Mouse (Mus musculus) liver, embryonic 16.5 days (tissue): ENCODE results near the gene Thg1l. TPM values are rescaled to one million over a fixed set of nuclear protein-coding genes. Genes with fewer than 3 reads are reported as not detected.

Experiments
- ATAC-seq: fragments of 200-750 bp; cut with Nextera tagmentation; 2 replicates; pipeline ENCODE4 v1.8.0; 2017; ENCODE audit warnings: low read depth, mild to moderate bottlenecking, moderate number of reproducible peaks, moderate library complexity
- H3K27ac ChIP-seq: fragments of 300-500 bp; sonication (generic); 2 replicates; pipeline ENCODE4 v1.5.1; 2014; ENCODE audit warnings: mild to moderate bottlenecking, low read length
- H3K27me3 ChIP-seq: fragments of 300-500 bp; sonication (generic); 2 replicates; pipeline ENCODE4 v1.6.1; 2014; ENCODE audit warnings: low read depth, low read length, mixed read lengths; ENCODE audit not compliant: control insufficient read depth, insufficient read depth
- H3K36me3 ChIP-seq: fragments of 300-500 bp; sonication (generic); 2 replicates; pipeline ENCODE4 v1.6.1; 2014; ENCODE audit warnings: mild to moderate bottlenecking; ENCODE audit not compliant: control insufficient read depth, insufficient read depth
- H3K4me1 ChIP-seq: fragments of 300-500 bp; sonication (generic); 2 replicates; pipeline ENCODE4 v1.6.1; 2014; ENCODE audit warnings: low read depth, low read length, mixed read lengths; ENCODE audit not compliant: control insufficient read depth
- H3K4me2 ChIP-seq: fragments of 300-500 bp; sonication (generic); 2 replicates; pipeline ENCODE4 v1.6.1; 2014; ENCODE audit warnings: low read depth, low read length, mixed read lengths
- H3K4me3 ChIP-seq: fragments of 300-500 bp; sonication (generic); 2 replicates; pipeline ENCODE4 v1.5.1; 2014; ENCODE audit warnings: low read depth, mild to moderate bottlenecking, low read length
- H3K9ac ChIP-seq: fragments of 300-500 bp; sonication (generic); 2 replicates; pipeline ENCODE4 v1.6.1; 2014; ENCODE audit warnings: low read depth, low read length
- H3K9me3 ChIP-seq: fragments of 300-500 bp; sonication (generic); replicated peaks from 2 replicates; pipeline ENCODE4 v1.6.1; 2016; ENCODE audit warnings: low read length; ENCODE audit not compliant: control insufficient read depth
- WGBS: fragments of 180-500 bp; shearing (Covaris S2); extraction: QIAGEN DNeasy Blood & Tissue Kit; methylation state at CpG from one replicate; pipeline ENCODE4 v1.1.7; 2014; ENCODE audit not compliant: insufficient replicate concordance; 5-methylcytosine and 5-hydroxymethylcytosine counted together
- polyA plus RNA-seq: library from polyadenylated mRNA; unstranded; fragments of >200 nt; fragmentation: Nextera tagmentation; extraction: Ambion mirVana; gene quantifications from 2 replicates; pipeline ENCODE4 v1.2.1, GENCODE M21; 2015

Thg1l gene
- polyA plus RNA-seq, 1 experiment from 2014 or later = 4.0 TPM

GRCm38 (mm10) chr11:45966896-45967295 lies 11.6 kb upstream of the Thg1l start:
- H3K4me3 ChIP-seq = no peak overlapping the region
- H3K36me3 ChIP-seq = no peaks in the 10 kb centered on the region
- H3K4me2 ChIP-seq = no peak overlapping the region
- WGBS = 65% methylated on average over 4 of the region's 4 CpGs
- H3K9ac ChIP-seq = no peak overlapping the region
- H3K9me3 ChIP-seq = no peaks in the 10 kb centered on the region
- H3K4me1 ChIP-seq = no peaks in the 10 kb centered on the region
- no peak for ATAC-seq
- H3K27ac ChIP-seq = no peak overlapping the region
- no peaks in the 10 kb centered on the region for H3K27me3 ChIP-seq

- WGBS = 58% methylated on average over 5 of the region's 5 CpGs
- no peaks in the 10 kb centered on the region for H3K9me3 ChIP-seq
- H3K4me2 ChIP-seq = no peak overlapping the region
- ATAC-seq = no peak
- H3K27me3 ChIP-seq = no peaks in the 10 kb centered on the region
- H3K4me1 ChIP-seq = no peaks in the 10 kb centered on the region
- no peak overlapping the region for H3K27ac ChIP-seq
- H3K36me3 ChIP-seq = no peaks in the 10 kb centered on the region
- no peak overlapping the region for H3K4me3 ChIP-seq
- no peak overlapping the region for H3K9ac ChIP-seq
Observed at GRCm38 (mm10) chr11:45960003-45960402, 4.7 kb upstream of the Thg1l start.

DNA sequence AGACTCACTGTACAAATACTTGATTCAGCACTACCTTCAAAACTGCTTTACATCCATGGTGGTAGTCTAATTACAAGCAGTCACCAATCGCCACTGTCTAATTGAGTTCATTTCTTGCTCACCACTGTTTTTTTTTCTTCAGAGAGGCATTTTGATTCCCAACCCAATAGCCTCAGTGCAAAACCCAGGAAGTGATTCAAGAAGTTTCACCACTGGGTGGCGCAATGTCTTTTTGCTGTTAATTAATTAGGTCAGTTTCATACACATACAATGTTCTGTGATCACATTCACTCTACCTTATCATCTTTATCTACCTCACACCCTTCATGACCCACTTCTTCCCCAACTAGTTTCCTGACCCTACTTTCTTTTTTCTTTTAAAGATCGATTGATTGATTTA lies 4.3 kb upstream of the Thg1l start:
- WGBS = 62% methylated on average over 3 of the region's 3 CpGs
- no peak for ATAC-seq
- Histone ChIP-seq H3K9ac (no peak overlapping the region), H3K4me2 (no peak overlapping the region), H3K27ac (no peak overlapping the region), H3K27me3 (no peaks in the 10 kb centered on the region), H3K4me3 (no peak overlapping the region), H3K36me3 (no peaks in the 10 kb centered on the region), H3K9me3 (no peaks in the 10 kb centered on the region), H3K4me1 (peaks cover 3% of the 10 kb centered on the region)

- no peak overlapping the region for H3K4me2 ChIP-seq
- WGBS = 65% methylated on average over 2 of the region's 2 CpGs
- H3K9ac ChIP-seq = no peak overlapping the region
- H3K36me3 ChIP-seq = peaks cover 7% of the 10 kb centered on the region; the same call in 1 of the 2 replicates
- no peaks in the 10 kb centered on the region for H3K27me3 ChIP-seq
- no peak overlapping the region for H3K4me3 ChIP-seq
- peaks cover 15% of the 10 kb centered on the region for H3K4me1 ChIP-seq
- no peak for ATAC-seq
- no peaks in the 10 kb centered on the region for H3K9me3 ChIP-seq
- no peak overlapping the region for H3K27ac ChIP-seq
Observed at GRCm38 (mm10) chr11:45947491-45947890, 7.8 kb downstream of the Thg1l start.

DNA sequence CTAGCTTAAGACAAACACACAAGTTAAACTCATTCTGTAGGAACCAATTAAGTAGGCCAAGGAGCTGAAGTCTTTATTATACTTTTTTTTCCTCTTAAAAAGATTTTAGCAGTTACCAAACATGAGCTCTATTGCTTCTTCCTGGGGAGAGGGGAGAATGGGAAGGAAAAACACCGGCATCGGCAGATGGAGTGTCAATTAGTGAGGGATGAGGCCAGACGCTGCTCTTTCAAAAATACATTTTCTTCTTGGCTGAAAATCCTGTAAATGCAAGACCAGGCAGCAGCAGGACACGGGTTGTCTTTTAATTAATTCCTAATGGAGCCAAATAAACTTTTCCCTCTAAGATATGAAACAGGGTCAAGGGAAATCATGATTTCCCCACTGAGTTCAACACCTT lies 8.5 kb downstream of the Thg1l start:
- Histone ChIP-seq H3K9me3 (no peaks in the 10 kb centered on the region), H3K9ac (no peak overlapping the region), H3K27me3 (no peaks in the 10 kb centered on the region), H3K27ac (no peak overlapping the region), H3K36me3 (peaks cover 7% of the 10 kb centered on the region; the same call in 1 of the 2 replicates), H3K4me1 (peaks cover 15% of the 10 kb centered on the region), H3K4me3 (no peak overlapping the region), H3K4me2 (no peak overlapping the region)
- no peak for ATAC-seq
- 69% methylated on average over 4 of the region's 4 CpGs for WGBS

- Histone ChIP-seq H3K9ac (peak within 1 kb of the TSS; percentile 87), H3K27me3 (no peaks in the 10 kb centered on the region), H3K4me2 (peak within 1 kb of the TSS; percentile 88), H3K9me3 (no peaks in the 10 kb centered on the region), H3K27ac (0 out of 2 replicates have a peak within 1 kb of the TSS, but pooled peaks have one; percentile 20), H3K4me3 (peak within 1 kb of the TSS; percentile 87), H3K36me3 (peaks cover 7% of the 10 kb centered on the region; the same call in 1 of the 2 replicates), H3K4me1 (peaks cover 15% of the 10 kb centered on the region)
- peak; percentile 92 for ATAC-seq
- WGBS = under 1% methylated on average over 55 of the region's 55 CpGs
Observed at GRCm38 (mm10) chr11:45944643-45945156, 10.6 kb downstream of the Thg1l start, which contains the start of gene Lsm11. Gene Lsm11, minus strand, starts transcription at chr11:45944935.

GRCm38 (mm10) chr11:45943891-45944642 lies 11.2 kb downstream of the Thg1l start:
- WGBS = 0% methylated on average over 49 of the region's 49 CpGs
- Histone ChIP-seq H3K27ac (0 out of 2 replicates have a peak overlapping the region, but pooled peaks have one; percentile 20), H3K36me3 (peaks cover 3% of the 10 kb centered on the region; the same call in 1 of the 2 replicates)

DNA sequence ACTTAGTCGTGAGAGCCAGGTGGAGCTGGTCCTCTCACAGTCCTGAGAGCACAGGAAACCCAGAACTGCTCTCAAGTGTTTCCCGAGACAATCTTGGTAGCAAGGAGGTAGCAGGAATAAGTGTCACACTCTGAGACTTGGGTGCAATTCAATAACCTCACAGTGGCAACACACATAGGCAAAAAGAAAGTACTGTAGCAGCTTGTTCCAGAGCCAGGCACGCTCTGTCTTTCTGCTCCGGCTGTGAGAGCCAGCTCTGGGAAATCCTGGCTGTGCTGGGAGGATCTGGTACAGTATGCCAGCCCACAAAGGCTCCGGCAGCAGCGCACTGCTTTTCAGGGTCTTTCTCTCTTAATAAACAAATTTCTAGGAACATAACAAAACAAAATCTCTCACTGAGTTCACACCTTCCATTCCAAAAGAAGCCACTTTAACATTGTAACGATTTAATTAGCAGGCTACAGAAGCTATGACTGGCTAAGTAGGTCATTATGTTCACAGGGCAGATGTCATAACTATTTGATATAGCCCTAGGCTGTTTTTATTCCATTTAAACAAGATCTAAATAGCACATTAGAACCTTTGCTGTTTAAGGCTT lies 12.1 kb downstream of the Thg1l start:
- Histone ChIP-seq H3K4me2 (peak overlapping the region; percentile 88), H3K36me3 (no peaks in the 10 kb centered on the region), H3K4me3 (peak overlapping the region; percentile 87), H3K4me1 (peaks cover 15% of the 10 kb centered on the region), H3K9me3 (no peaks in the 10 kb centered on the region), H3K27me3 (no peaks in the 10 kb centered on the region), H3K27ac (no peak overlapping the region), H3K9ac (no peak overlapping the region)
- 68% methylated on average over 7 of the region's 7 CpGs for WGBS
- no peak for ATAC-seq

More at GRCm38 (mm10) chr11:45943891-45944642, 11.2 kb downstream of the Thg1l start:
- Histone ChIP-seq H3K4me2 (peak overlapping the region; percentile 88), H3K9ac (peak overlapping the region; percentile 87), H3K9me3 (no peaks in the 10 kb centered on the region), H3K4me1 (peaks cover 15% of the 10 kb centered on the region), H3K27me3 (no peaks in the 10 kb centered on the region), H3K4me3 (peak overlapping the region; percentile 87)
- no peak for ATAC-seq

DNA sequence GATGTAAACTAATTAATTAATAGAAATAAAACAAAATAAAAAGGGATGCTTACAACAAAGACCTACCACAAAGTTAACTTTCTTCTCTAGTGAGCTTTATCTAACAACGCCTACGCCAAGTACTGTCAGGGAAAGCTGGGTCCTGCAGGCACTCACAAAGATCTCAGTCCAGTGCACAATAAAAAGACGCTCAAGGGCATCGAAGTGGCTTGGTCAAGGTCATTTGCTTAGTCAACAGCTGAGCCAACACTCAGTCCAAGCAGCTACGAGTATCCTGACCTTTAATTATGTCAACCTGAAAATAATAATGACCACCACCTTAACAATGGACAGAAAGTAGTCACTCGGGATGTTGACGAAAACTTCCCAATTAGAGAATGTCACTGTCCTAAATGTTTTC lies 13.0 kb downstream of the Thg1l start:
- Histone ChIP-seq H3K27me3 (no peaks in the 10 kb centered on the region), H3K4me3 (no peak overlapping the region), H3K36me3 (no peaks in the 10 kb centered on the region), H3K4me2 (no peak overlapping the region), H3K9me3 (no peaks in the 10 kb centered on the region), H3K4me1 (peaks cover 15% of the 10 kb centered on the region), H3K27ac (no peak overlapping the region), H3K9ac (no peak overlapping the region)
- ATAC-seq = no peak
- WGBS = 83% methylated on average over 7 of the region's 7 CpGs
